In the genomic region with DNA sequence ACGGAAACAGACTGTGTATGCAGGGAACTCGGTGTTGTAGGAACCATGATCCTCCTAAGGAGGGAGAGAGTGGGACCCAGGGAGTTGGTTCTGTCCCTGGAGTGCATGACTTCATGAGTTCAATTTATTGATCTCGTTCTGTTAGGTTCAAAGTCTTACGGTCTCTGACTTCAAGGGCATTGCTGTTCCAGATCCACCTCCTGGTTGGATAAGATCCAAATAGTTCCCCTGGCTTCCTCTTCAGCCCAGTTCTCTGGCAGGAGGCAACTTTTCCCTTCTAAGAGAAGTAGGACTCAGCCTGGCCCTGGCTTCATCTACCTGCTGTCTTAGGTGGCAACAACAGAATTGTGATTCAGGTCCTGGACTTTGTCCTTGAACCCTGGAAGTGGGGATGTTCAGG, we compare ENCODE assay signal across 11 mouse cellular contexts. TPM values are rescaled to one million over a fixed set of nuclear protein-coding genes. Genes with fewer than 3 reads are reported as not detected.
"Had no signal": no experiment of that assay in that cellular context is flagged by ENCODE, and none has a peak within 500 bp of the region (broad histone marks: within the 10 kb centered on the region; RNA-seq: fewer than 3 reads in every experiment).

No protein-coding gene starts in this region.

- H3K9ac ChIP-seq: neural tube, embryonic 13.5 days; neural tube, embryonic 15.5 days; stomach, embryonic 15.5 days had no signal

- H3K27ac ChIP-seq: neural tube, embryonic 13.5 days; neural tube, embryonic 15.5 days; stomach, embryonic 15.5 days; stomach, postnatal 0 days had no signal

- H3K9me3 ChIP-seq: neural tube, embryonic 13.5 days; neural tube, embryonic 15.5 days; stomach, embryonic 15.5 days had no signal

- H3K4me3 ChIP-seq: neural tube, embryonic 13.5 days; neural tube, embryonic 15.5 days had no signal

- H3K36me3 ChIP-seq: neural tube, embryonic 13.5 days; neural tube, embryonic 15.5 days; stomach, embryonic 15.5 days had no signal

RNA-seq across cellular contexts. Expression of a gene that starts 40.1 kb away (rescaled TPM):
- total RNA-seq: neutrophil, adult 5-6 weeks had no signal
- polyA plus RNA-seq: neural tube, embryonic 13.5 days; neural tube, embryonic 14.5 days; neural tube, embryonic 15.5 days; spleen, adult 2 months; stomach, embryonic 14.5 days; stomach, embryonic 15.5 days; stomach, embryonic 16.5 days; stomach, postnatal 0 days; thymus, postnatal 0 days; urinary bladder, adult 2 months had no signal
